In genomic region chr12:99314817-99315216, GRCm38 (mm10) we compare ENCODE assay signal across 23 mouse cellular contexts.
"Had no signal": no experiment of that assay in that cellular context is flagged by ENCODE, and none has a peak within 500 bp of the region (broad histone marks: within the 10 kb centered on the region; RNA-seq: fewer than 3 reads in every experiment).

No protein-coding gene starts in this region.

- ATAC-seq: liver, embryonic 12.5 days; midbrain, embryonic 15.5 days had no signal

- H3K4me3 ChIP-seq: kidney, embryonic 15.5 days; limb, embryonic 10.5 days; limb, embryonic 13.5 days; liver, embryonic 12.5 days; liver, embryonic 15.5 days; lung, embryonic 15.5 days; midbrain, embryonic 12.5 days; midbrain, embryonic 15.5 days; neural tube, embryonic 12.5 days; neural tube, embryonic 15.5 days; stomach, embryonic 15.5 days had no signal

- DNase-seq: kidney, adult 8-10 months; kidney, postnatal 10 days; kidney, postnatal 36 days; liver; lung, adult 18-20 months; lung, postnatal 10 days; lung, postnatal 4 days; right cerebral cortex, adult 18-20 months; right cerebral cortex, postnatal 14 days; right cerebral cortex, postnatal 4 days; thymus, adult 18-20 months; thymus, postnatal 36 days had no signal

- H3K9me3 ChIP-seq: kidney, embryonic 15.5 days; limb, embryonic 10.5 days; liver, embryonic 12.5 days; liver, embryonic 15.5 days; lung, embryonic 15.5 days; midbrain, embryonic 15.5 days; neural tube, embryonic 15.5 days; stomach, embryonic 15.5 days had no signal

- H3K36me3 ChIP-seq: kidney, embryonic 15.5 days; liver, embryonic 12.5 days; liver, embryonic 15.5 days; lung, embryonic 15.5 days; midbrain, embryonic 15.5 days; neural tube, embryonic 15.5 days; stomach, embryonic 15.5 days had no signal

- H3K9ac ChIP-seq: kidney, embryonic 15.5 days; limb, embryonic 13.5 days; liver, embryonic 12.5 days; liver, embryonic 15.5 days; lung, embryonic 15.5 days; midbrain, embryonic 12.5 days; midbrain, embryonic 15.5 days; neural tube, embryonic 12.5 days; neural tube, embryonic 15.5 days; stomach, embryonic 15.5 days had no signal

- H3K27me3 ChIP-seq: kidney, embryonic 15.5 days; limb, embryonic 13.5 days; liver, embryonic 12.5 days; liver, embryonic 15.5 days; lung, embryonic 15.5 days; midbrain, embryonic 12.5 days; midbrain, embryonic 15.5 days; neural tube, embryonic 12.5 days; neural tube, embryonic 15.5 days; stomach, embryonic 15.5 days had no signal

- H3K4me1 ChIP-seq: stomach, embryonic 15.5 days had no signal

- H3K27ac ChIP-seq: kidney, embryonic 15.5 days; limb, embryonic 10.5 days; limb, embryonic 13.5 days; liver, embryonic 12.5 days; liver, embryonic 15.5 days; lung, embryonic 15.5 days; midbrain, embryonic 12.5 days; midbrain, embryonic 15.5 days; neural tube, embryonic 12.5 days; neural tube, embryonic 15.5 days; stomach, embryonic 15.5 days had no signal
